Mouse (Mus musculus) midbrain, embryonic 10.5 days (tissue): ENCODE measurements around the gene 5330417H12Rik. TPM values are rescaled to one million over a fixed set of nuclear protein-coding genes. Genes with fewer than 3 reads are reported as not detected.

Source experiments
- DNase-seq: peaks from one replicate; pipeline ENCODE4 v3.0.0-alpha.2; 2017; ENCODE audit warnings: low spot score
- H3K27ac ChIP-seq: fragments of 300-500 bp; sonication (generic); replicated peaks from 2 replicates; pipeline ENCODE4 v1.5.1; 2016; ENCODE audit warnings: mild to moderate bottlenecking
- H3K27me3 ChIP-seq: fragments of 300-500 bp; sonication (generic); 2 replicates; pipeline ENCODE4 v1.6.1; 2016; ENCODE audit warnings: low read depth, mild to moderate bottlenecking; ENCODE audit not compliant: poor library complexity, severe bottlenecking
- H3K36me3 ChIP-seq: fragments of 300-500 bp; sonication (generic); 2 replicates; pipeline ENCODE4 v1.6.1; 2016; ENCODE audit warnings: mild to moderate bottlenecking, moderate library complexity
- H3K4me1 ChIP-seq: fragments of 300-500 bp; sonication (generic); 2 replicates; pipeline ENCODE4 v1.6.1; 2016
- H3K4me3 ChIP-seq: fragments of 300-500 bp; sonication (generic); 2 replicates; pipeline ENCODE4 v1.5.1; 2016; ENCODE audit warnings: mild to moderate bottlenecking, moderate library complexity
- H3K9me3 ChIP-seq: fragments of 300-500 bp; sonication (generic); replicated peaks from 2 replicates; pipeline ENCODE4 v1.6.1; 2016; ENCODE audit warnings: mild to moderate bottlenecking
- WGBS: fragments of 180-500 bp; shearing (Covaris S2); methylation state at CpG from one replicate; pipeline ENCODE4 v1.1.7; 2016; 5-methylcytosine and 5-hydroxymethylcytosine counted together
- polyA plus RNA-seq: library from polyadenylated mRNA; unstranded; fragments of >200 nt; fragmentation: Nextera tagmentation; extraction: Ambion mirVana; gene quantifications from 2 replicates; pipeline ENCODE4 v1.2.1, GENCODE M21; 2016

Gene 5330417H12Rik
- polyA plus RNA-seq, 1 experiment from 2014 or later = not detected

DNA sequence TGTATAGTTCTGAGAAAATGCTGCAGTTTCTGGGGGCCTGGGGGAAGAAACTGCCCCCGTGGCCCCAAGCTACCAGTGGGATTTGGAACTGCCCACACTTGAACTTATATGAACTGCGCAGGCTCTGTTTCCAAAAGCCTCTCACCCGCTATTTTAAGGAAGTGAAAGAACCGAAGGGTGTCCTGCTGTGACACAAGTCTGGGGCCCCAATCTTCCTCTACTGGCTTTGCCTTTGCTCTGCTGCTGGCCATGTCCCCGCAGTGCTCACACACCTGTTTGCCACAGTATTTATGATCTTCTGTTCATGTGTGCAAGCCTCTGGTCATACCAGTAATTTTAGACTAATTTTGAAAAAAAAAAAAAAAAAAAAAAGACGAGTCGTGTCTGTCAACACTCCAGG, 31.1 kb downstream of the 5330417H12Rik start:
- peak overlapping the region; percentile 67; the same call in 1 of the 2 replicates for H3K4me3 ChIP-seq
- WGBS = 41% methylated on average over 7 of the region's 7 CpGs
- no peaks in the 10 kb centered on the region for H3K36me3 ChIP-seq
- no peak for DNase-seq
- H3K27ac ChIP-seq = no peak overlapping the region
- H3K27me3 ChIP-seq = peaks cover 14% of the 10 kb centered on the region
- no peaks in the 10 kb centered on the region for H3K9me3 ChIP-seq
- peaks cover 15% of the 10 kb centered on the region for H3K4me1 ChIP-seq

DNA sequence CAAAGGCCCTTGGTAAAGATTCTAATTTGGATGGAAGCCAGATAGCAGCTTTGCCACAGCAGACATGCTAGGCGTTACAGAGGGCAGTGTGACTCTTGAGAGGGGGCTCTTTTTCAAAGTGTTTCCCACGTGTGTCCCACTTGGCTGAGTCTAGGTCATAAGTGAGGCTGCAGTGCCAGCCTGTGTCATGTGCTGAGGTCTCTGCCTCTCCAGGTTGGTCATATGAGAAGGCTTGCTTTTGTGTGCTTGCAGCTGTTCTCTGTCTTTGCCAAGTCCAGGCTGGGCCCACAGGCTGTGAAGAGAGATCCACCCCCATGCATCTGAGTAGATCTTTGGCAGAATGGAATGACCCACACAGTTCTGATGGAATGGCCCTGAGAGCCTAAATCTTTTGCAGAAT, 32.3 kb downstream of the 5330417H12Rik start:
- 66% methylated on average over 2 of the region's 2 CpGs for WGBS
- Histone ChIP-seq H3K4me1 (peaks cover 15% of the 10 kb centered on the region), H3K27ac (no peak overlapping the region), H3K36me3 (no peaks in the 10 kb centered on the region), H3K27me3 (peaks cover 14% of the 10 kb centered on the region), H3K9me3 (no peaks in the 10 kb centered on the region), H3K4me3 (no peak overlapping the region)
- DNase-seq = no peak

DNA sequence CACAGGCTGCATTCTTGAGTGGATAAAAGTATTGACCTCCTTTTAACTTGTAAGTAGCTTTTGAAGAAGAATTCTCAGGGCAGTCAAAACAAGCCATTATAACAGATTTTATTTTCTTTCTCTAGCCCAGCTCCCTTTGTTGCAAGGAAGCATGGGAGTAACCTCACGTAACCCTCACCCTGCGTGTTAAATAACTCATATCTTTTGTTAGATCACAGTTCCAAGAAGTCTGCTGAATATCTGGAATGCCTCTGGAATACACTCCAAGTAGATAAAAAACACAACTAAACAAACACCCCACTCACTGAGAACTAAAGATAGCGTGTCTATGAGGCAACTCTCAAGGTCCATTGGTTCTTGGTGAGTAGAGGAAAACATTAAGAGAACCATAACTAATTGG, 50.7 kb downstream of the 5330417H12Rik start:
- Histone ChIP-seq H3K27me3 (no peaks in the 10 kb centered on the region), H3K27ac (no peak overlapping the region), H3K4me1 (no peaks in the 10 kb centered on the region), H3K4me3 (no peak overlapping the region), H3K36me3 (no peaks in the 10 kb centered on the region), H3K9me3 (no peaks in the 10 kb centered on the region)
- 72% methylated on average over 3 of the region's 3 CpGs for WGBS
- DNase-seq = no peak

Other genes starting within 250 kb of the 5330417H12Rik start
- gene Olfml1, start 57.7 kb downstream of the 5330417H12Rik start, polyA plus RNA-seq = 5.2 and 6.2 TPM in 2 replicates
- gene Ppfibp2, start 30.0 kb downstream of the 5330417H12Rik start, polyA plus RNA-seq = 5.3 and 6.6 TPM in 2 replicates
- 0.39 and 0.40 TPM in 2 replicates for gene Cyb5r2, start 132.9 kb upstream of the 5330417H12Rik start, polyA plus RNA-seq
- not detected in 2 replicates for gene Ovch2, start 176.0 kb upstream of the 5330417H12Rik start, polyA plus RNA-seq
- gene Olfr467, start 187.1 kb upstream of the 5330417H12Rik start, polyA plus RNA-seq = not detected in 2 replicates
- not detected in 2 replicates for gene Olfr469, start 200.4 kb upstream of the 5330417H12Rik start, polyA plus RNA-seq
- gene Olfr470, start 222.3 kb upstream of the 5330417H12Rik start, polyA plus RNA-seq = not detected in 2 replicates